ENCODE assay signal across 18 mouse cellular contexts in the genomic region with DNA sequence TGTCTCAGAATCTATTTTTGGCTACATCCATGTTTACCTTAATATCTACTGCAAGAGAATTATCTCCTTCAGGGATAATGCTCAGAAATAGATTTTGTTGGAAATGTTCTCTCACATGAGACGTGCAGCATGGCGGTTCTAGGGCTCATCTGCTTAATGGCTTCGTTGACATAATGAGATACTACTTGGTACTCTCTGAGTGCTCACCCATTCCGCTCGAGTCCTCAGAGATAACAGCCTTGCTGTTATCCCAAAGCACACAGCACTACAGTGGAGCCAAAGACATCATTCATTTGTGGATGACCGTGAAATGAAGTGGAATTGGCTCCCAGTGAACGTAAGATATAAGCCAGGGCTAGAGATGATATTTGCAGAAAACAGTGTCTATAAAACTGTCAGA.
"Had no signal": no experiment of that assay in that cellular context is flagged by ENCODE, and none has a peak within 500 bp of the region (broad histone marks: within the 10 kb centered on the region; RNA-seq: fewer than 3 reads in every experiment).

No protein-coding gene starts in this region.

- H3K27me3 ChIP-seq: liver, embryonic 15.5 days; lung, embryonic 15.5 days; megakaryocyte, embryonic 14.5 days; midbrain, embryonic 13.5 days; midbrain, embryonic 15.5 days; stomach, embryonic 15.5 days had no signal

- H3K4me2 ChIP-seq: liver, embryonic 15.5 days; lung, embryonic 15.5 days; midbrain, embryonic 11.5 days; midbrain, embryonic 13.5 days; midbrain, embryonic 15.5 days; stomach, embryonic 15.5 days had no signal

- H3K27ac ChIP-seq: liver, embryonic 15.5 days; lung, embryonic 15.5 days; macrophage; midbrain, embryonic 13.5 days; midbrain, embryonic 15.5 days; stomach, embryonic 15.5 days; stomach, postnatal 0 days had no signal

- DNase-seq: liver, postnatal 0 days; lung, adult 2 months; lung, postnatal 14 days; lung, postnatal 36 days; right cerebral cortex, postnatal 14 days; thymus, adult 2 months; thymus, postnatal 25 days; thymus, postnatal 4 days had no signal

- H3K4me1 ChIP-seq: liver, embryonic 15.5 days; lung, embryonic 15.5 days; megakaryocyte, embryonic 14.5 days; midbrain, embryonic 13.5 days; midbrain, embryonic 15.5 days; stomach, embryonic 15.5 days had no signal

- ATAC-seq: liver, postnatal 0 days; lung, postnatal 0 days; midbrain, embryonic 13.5 days; midbrain, embryonic 15.5 days had no signal

- H3K9me3 ChIP-seq: liver, embryonic 15.5 days; lung, embryonic 15.5 days; megakaryocyte, embryonic 14.5 days; midbrain, embryonic 13.5 days; midbrain, embryonic 15.5 days; stomach, embryonic 15.5 days had no signal

- H3K4me3 ChIP-seq: liver, embryonic 15.5 days; lung, embryonic 15.5 days; megakaryocyte, embryonic 14.5 days; midbrain, embryonic 13.5 days; midbrain, embryonic 15.5 days; stomach, embryonic 15.5 days had no signal

- H3K9ac ChIP-seq: liver, embryonic 15.5 days; liver, postnatal 0 days; lung, embryonic 15.5 days; midbrain, embryonic 13.5 days; midbrain, embryonic 15.5 days; stomach, embryonic 15.5 days had no signal

- H3K36me3 ChIP-seq: liver, embryonic 15.5 days; lung, embryonic 15.5 days; midbrain, embryonic 13.5 days; midbrain, embryonic 15.5 days; stomach, embryonic 15.5 days had no signal
